Mouse (Mus musculus) midbrain, embryonic 14.5 days (tissue): Measurements from ENCODE around the gene Card9. TPM values are rescaled to one million over a fixed set of nuclear protein-coding genes. Genes with fewer than 3 reads are reported as not detected.

ENCODE experiments used
- ATAC-seq: fragments of 200-750 bp; cut with Nextera tagmentation; 2 replicates; pipeline ENCODE4 v1.8.0; 2017; ENCODE audit warnings: moderate number of reproducible peaks, moderate library complexity; ENCODE audit not compliant: low FRiP score, low TSS enrichment
- DNase-seq: peaks from one replicate; pipeline ENCODE4 v3.0.0-alpha.2; 2015
- H3K27ac ChIP-seq: fragments of 300-500 bp; sonication (generic); replicated peaks from 2 replicates; pipeline ENCODE4 v1.5.1; 2014; ENCODE audit warnings: mild to moderate bottlenecking, low read depth, low read length, moderate library complexity
- H3K27me3 ChIP-seq: fragments of 300-500 bp; sonication (generic); 2 replicates; pipeline ENCODE4 v1.6.1; 2014; ENCODE audit warnings: low read length, control low read depth, mixed read lengths; ENCODE audit not compliant: control insufficient read depth, insufficient read depth
- H3K36me3 ChIP-seq: fragments of 300-500 bp; sonication (generic); 2 replicates; pipeline ENCODE4 v1.6.1; 2014; ENCODE audit warnings: low read length, control low read depth; ENCODE audit not compliant: control insufficient read depth, insufficient read depth
- H3K4me1 ChIP-seq: fragments of 300-500 bp; sonication (generic); 2 replicates; pipeline ENCODE4 v1.6.1; 2014; ENCODE audit warnings: mild to moderate bottlenecking, antibody characterized with exemption, low read length, control low read depth; ENCODE audit not compliant: control insufficient read depth, insufficient read depth
- H3K4me2 ChIP-seq: fragments of 300-500 bp; sonication (generic); 2 replicates; pipeline ENCODE4 v1.6.1; 2014; ENCODE audit warnings: mild to moderate bottlenecking, low read length, moderate library complexity
- H3K4me3 ChIP-seq: fragments of 300-500 bp; sonication (generic); replicated peaks from 2 replicates; pipeline ENCODE4 v1.5.1; 2014; ENCODE audit warnings: low read depth, low read length
- H3K9ac ChIP-seq: fragments of 300-500 bp; sonication (generic); replicated peaks from 2 replicates; pipeline ENCODE4 v1.6.1; 2014; ENCODE audit warnings: mild to moderate bottlenecking, low read length, moderate library complexity
- H3K9me3 ChIP-seq: fragments of 300-500 bp; sonication (generic); 2 replicates; pipeline ENCODE4 v1.6.1; 2016; ENCODE audit warnings: low read length, control low read depth, mixed read lengths; ENCODE audit not compliant: control insufficient read depth
- WGBS: fragments of 180-500 bp; shearing (Covaris S2); extraction: QIAGEN DNeasy Blood & Tissue Kit; methylation state at CpG from one replicate; pipeline ENCODE4 v1.1.7; 2014; 5-methylcytosine and 5-hydroxymethylcytosine counted together
- polyA plus RNA-seq: library from polyadenylated mRNA; unstranded; fragments of >200 nt; fragmentation: Nextera tagmentation; extraction: Ambion mirVana; gene quantifications from 2 replicates; pipeline ENCODE4 v1.2.1, GENCODE M21; 2014

Gene Card9
- polyA plus RNA-seq, 1 experiment from 2014 or later = 1.7 TPM

DNA sequence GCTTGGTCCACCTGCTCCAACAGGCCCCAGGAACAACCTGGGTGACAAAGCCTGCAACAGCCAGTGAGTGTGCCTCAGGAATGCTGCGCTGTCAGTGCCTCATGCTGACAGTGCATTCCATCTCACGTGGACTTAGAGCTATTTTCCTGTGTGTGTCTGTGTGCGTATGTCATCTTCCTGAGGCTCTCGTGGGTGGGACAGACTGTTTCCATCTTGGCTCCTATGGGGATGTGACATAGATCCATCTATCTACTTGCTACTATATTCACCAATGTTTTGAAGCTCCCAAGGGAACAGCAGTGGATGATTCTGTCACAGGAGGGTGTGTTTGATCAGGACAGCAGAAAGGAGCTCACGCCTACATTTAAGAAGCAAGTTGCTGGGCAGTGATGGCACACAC, 48.8 kb downstream of the Card9 start:
- H3K36me3 ChIP-seq = 0 out of 2 replicates have a peak, but pooled peaks cover under 1% of the 10 kb centered on the region
- ATAC-seq (no peak), DNase-seq (no peak)
- H3K27me3 ChIP-seq = no peaks in the 10 kb centered on the region
- no peak overlapping the region for H3K27ac ChIP-seq
- H3K4me3 ChIP-seq = no peak overlapping the region
- H3K4me1 ChIP-seq = peaks cover 16% of the 10 kb centered on the region
- H3K4me2 ChIP-seq = no peak overlapping the region
- 84% methylated on average over 5 of the region's 5 CpGs for WGBS
- no peak overlapping the region for H3K9ac ChIP-seq
- no peaks in the 10 kb centered on the region for H3K9me3 ChIP-seq

DNA sequence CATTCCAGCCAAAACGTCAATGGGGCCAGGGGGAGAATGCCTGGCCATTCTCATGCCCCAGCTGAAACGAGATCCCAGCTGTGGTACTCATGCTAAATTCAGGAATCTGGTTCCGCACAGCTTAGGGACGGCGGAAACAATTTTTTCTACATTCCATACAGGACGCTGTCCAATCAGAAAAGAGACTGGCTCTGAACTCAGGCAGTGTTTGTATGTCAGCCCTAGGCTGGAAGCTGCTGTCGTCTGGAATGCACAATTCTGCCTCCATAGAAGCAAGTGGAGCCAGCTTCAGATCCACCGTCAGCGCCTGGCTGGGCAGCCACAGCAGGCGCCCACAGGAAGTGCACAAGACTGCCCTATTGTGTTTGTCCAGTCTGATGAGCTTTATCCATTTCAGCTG, 51.0 kb downstream of the Card9 start:
- WGBS = 14% methylated on average over 10 of the region's 10 CpGs
- H3K9me3 ChIP-seq = no peaks in the 10 kb centered on the region
- no peaks in the 10 kb centered on the region for H3K36me3 ChIP-seq
- H3K4me2 ChIP-seq = no peak overlapping the region
- DNase-seq (peak; percentile 60), ATAC-seq (no peak)
- peaks cover 6% of the 10 kb centered on the region; the same call in 1 of the 2 replicates for H3K4me1 ChIP-seq
- H3K4me3 ChIP-seq = no peak overlapping the region
- H3K9ac ChIP-seq = no peak overlapping the region; the same call in 1 of the 2 replicates
- no peaks in the 10 kb centered on the region for H3K27me3 ChIP-seq
- H3K27ac ChIP-seq = peak overlapping the region; percentile 41; the same call in 1 of the 2 replicates

DNA sequence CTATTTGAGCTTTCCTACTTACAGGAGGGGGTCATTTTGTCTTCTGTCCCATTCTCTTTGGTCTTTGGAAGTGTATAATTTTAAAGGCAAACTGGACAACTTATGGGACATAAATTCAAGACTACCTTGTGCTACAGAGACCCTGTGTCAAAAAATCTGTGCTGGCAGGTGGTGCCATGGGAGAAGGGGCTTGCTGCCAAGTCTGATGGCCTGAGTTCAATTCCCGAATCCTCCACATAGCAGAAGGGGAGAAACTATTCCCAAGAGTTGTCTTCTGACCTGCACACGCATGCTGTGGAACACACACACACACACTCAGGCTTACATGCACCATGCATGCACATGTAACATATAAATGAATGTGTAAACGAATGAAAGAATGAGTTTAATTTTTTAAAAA, 54.0 kb downstream of the Card9 start:
- no peaks in the 10 kb centered on the region for H3K4me1 ChIP-seq
- H3K9ac ChIP-seq = no peak overlapping the region
- H3K27ac ChIP-seq = no peak overlapping the region
- H3K27me3 ChIP-seq = no peaks in the 10 kb centered on the region
- no peak overlapping the region for H3K4me2 ChIP-seq
- DNase-seq = no peak
- ATAC-seq = no peak
- H3K4me3 ChIP-seq = no peak overlapping the region
- WGBS = 93% methylated on average over 3 of the region's 3 CpGs
- no peaks in the 10 kb centered on the region for H3K36me3 ChIP-seq
- no peaks in the 10 kb centered on the region for H3K9me3 ChIP-seq

DNA sequence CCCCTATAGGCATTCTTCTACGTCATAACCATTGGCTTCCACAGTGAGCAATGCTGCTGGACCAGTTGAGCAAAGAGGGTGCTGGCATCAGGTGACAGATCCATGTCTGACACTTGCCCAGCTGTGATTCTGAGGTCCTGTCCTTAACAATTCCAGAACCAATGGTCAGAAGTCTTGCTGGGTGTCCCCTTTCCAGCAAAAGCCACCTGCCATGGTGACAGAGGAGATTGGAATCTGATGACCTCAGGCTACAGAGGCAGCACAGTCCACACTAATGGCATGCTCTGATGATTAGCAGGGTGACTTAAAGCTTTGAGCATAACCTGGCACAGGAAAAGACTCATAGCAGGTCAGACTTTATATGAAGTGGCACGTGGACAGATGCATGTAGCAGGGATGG, 55.2 kb downstream of the Card9 start:
- DNase-seq = no peak
- H3K36me3 ChIP-seq = no peaks in the 10 kb centered on the region
- no peak for ATAC-seq
- H3K27me3 ChIP-seq = no peaks in the 10 kb centered on the region
- no peak overlapping the region for H3K4me2 ChIP-seq
- H3K9me3 ChIP-seq = no peaks in the 10 kb centered on the region
- 71% methylated on average over 2 of the region's 2 CpGs for WGBS
- H3K4me3 ChIP-seq = no peak overlapping the region
- H3K4me1 ChIP-seq = peaks cover 2% of the 10 kb centered on the region; the same call in 1 of the 2 replicates
- H3K27ac ChIP-seq = no peak overlapping the region
- no peak overlapping the region for H3K9ac ChIP-seq

DNA sequence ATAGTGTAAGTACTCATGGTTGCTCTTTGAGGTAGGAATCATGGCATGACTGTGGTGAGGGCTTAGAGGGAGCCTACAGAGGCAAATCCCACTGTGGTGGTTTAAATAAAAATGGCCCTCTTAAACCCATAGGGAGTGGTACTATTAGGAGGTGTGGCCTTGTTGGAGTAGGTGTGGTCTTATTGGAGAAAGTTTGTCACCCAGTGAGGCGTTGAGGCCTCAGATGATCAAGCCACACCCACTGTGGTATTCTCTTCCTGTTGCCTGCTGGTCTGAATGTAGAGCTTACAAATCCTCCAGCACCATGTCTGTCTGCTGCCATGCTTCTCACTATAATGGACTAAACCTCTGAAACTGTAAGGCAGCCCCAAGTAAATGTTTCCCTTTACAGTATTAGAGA, 56.0 kb downstream of the Card9 start:
- no peaks in the 10 kb centered on the region for H3K27me3 ChIP-seq
- WGBS = 79% methylated on average over 1 of the region's 1 CpGs
- H3K9me3 ChIP-seq = no peaks in the 10 kb centered on the region
- H3K4me1 ChIP-seq = peaks cover 10% of the 10 kb centered on the region
- no peak overlapping the region for H3K4me3 ChIP-seq
- H3K4me2 ChIP-seq = no peak overlapping the region
- no peak for DNase-seq
- no peak overlapping the region for H3K9ac ChIP-seq
- H3K27ac ChIP-seq = no peak overlapping the region
- H3K36me3 ChIP-seq = no peaks in the 10 kb centered on the region
- ATAC-seq = no peak

Other genes with a start within 250 kb of the Card9 start
- gene Nacc2, start 237.7 kb downstream of the Card9 start, polyA plus RNA-seq = 8.2 and 10.3 TPM in 2 replicates
- gene Lhx3, start 152.6 kb downstream of the Card9 start, polyA plus RNA-seq = not detected in 2 replicates
- 11.9 and 15.5 TPM in 2 replicates for gene Qsox2, start 123.4 kb downstream of the Card9 start, polyA plus RNA-seq
- 0.11 and 0.20 TPM in 2 replicates for gene Ccdc187, start 66.4 kb downstream of the Card9 start, polyA plus RNA-seq
- 99.4 and 121 TPM in 2 replicates for gene Gpsm1, start 45.4 kb downstream of the Card9 start, polyA plus RNA-seq
- 27.9 and 28.1 TPM in 2 replicates for gene Dnlz, start 8.8 kb downstream of the Card9 start, polyA plus RNA-seq
- 25.3 and 30.7 TPM in 2 replicates for gene Snapc4, start 19.7 kb upstream of the Card9 start, polyA plus RNA-seq
- 143 and 161 TPM in 2 replicates for gene Entr1, start 28.4 kb upstream of the Card9 start, polyA plus RNA-seq
- 68.0 and 80.9 TPM in 2 replicates for gene Pmpca, start 28.4 kb upstream of the Card9 start, polyA plus RNA-seq
- 20.7 and 26.3 TPM in 2 replicates for gene Inpp5e, start 48.3 kb upstream of the Card9 start, polyA plus RNA-seq
- 24.3 and 32.4 TPM in 2 replicates for gene Sec16a, start 84.3 kb upstream of the Card9 start, polyA plus RNA-seq
- gene Notch1, start 155.7 kb upstream of the Card9 start, polyA plus RNA-seq = 22.0 and 33.9 TPM in 2 replicates
- gene Egfl7, start 219.1 kb upstream of the Card9 start, polyA plus RNA-seq = 36.7 and 51.1 TPM in 2 replicates
- not detected in 2 replicates for gene Gm20532, start 225.7 kb upstream of the Card9 start, polyA plus RNA-seq
- 1.8 and 3.8 TPM in 2 replicates for gene Agpat2, start 243.5 kb upstream of the Card9 start, polyA plus RNA-seq